Mouse (Mus musculus): Measurements from ENCODE around the gene 4931428L18Rik. TPM values are rescaled to one million over a fixed set of nuclear protein-coding genes. Genes with fewer than 3 reads are reported as not detected.

4931428L18Rik gene
- polyA plus RNA-seq, 1 experiment from 2014 or later: not detected

GRCm38 (mm10) chr1:30950456-30950835, 272.0 kb downstream of the 4931428L18Rik start:
- Histone ChIP-seq H3K36me3 (no peaks in the 10 kb centered on the region), H3K9me3 (replicated peaks) (no peaks in the 10 kb centered on the region), H3K4me1 (peaks cover 18% of the 10 kb centered on the region), H3K27ac (replicated peaks) (peak overlapping the region; percentile 100), H3K4me2 (peak overlapping the region; percentile 62), H3K4me3 (replicated peaks) (peak overlapping the region; percentile 95), H3K27me3 (replicated peaks) (no peaks in the 10 kb centered on the region), H3K9ac (replicated peaks) (peak overlapping the region; percentile 84)
- no peak for ATAC-seq (ENCODE audit: low FRiP score)
- WGBS: 42% methylated on average over 5 of the region's 5 CpGs

DNA sequence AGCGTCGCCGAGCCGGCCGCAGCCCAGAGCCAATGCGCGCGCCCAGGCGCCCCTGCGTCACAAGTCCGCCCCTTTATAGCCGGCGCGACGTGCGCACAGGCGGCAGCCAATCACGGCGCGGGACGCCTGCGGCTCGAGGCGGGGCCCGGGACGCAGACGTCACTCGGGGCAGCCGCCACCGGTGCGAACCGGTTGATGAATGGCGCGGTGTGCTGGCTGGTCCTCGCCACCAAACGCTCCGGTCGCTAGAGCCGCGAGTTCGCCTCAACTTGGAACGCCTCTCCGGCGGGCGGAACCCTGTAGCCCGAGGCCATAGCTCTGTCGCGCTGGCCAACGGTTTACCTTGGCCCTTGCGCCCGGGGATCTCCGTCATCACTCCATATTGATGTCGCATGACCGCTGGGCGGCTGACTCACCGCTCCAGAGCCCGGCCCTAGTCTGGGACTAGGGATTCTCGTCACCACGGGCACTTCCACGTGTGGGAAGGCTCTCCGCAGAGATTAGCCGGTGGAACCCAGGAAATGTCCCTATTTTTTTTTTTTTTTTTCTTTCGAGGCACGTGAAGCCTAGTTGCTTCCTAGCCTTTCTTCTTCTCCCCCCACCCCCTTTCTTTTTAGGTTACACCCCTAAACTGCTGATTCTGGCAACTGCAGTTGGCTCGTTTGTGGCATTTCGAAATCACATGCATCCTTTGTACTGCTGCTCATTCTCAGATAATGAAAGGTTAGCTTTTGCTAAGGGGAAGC, 272.6 kb downstream of the 4931428L18Rik start:
- ATAC-seq (ENCODE audit: low FRiP score): peak; percentile 99
- under 1% methylated on average over 56 of the region's 66 CpGs for WGBS

GRCm38 (mm10) chr1:30948950-30949639, 273.4 kb downstream of the 4931428L18Rik start:
- peak overlapping the region; percentile 95 for H3K4me3 ChIP-seq (replicated peaks)
- peak; percentile 73 for ATAC-seq (ENCODE audit: low FRiP score)
- H3K27ac ChIP-seq (replicated peaks): peak overlapping the region; percentile 100
- H3K27me3 ChIP-seq (replicated peaks): no peaks in the 10 kb centered on the region
- H3K9me3 ChIP-seq (replicated peaks): no peaks in the 10 kb centered on the region
- peak overlapping the region; percentile 54 for H3K4me2 ChIP-seq
- peaks cover 21% of the 10 kb centered on the region for H3K4me1 ChIP-seq
- WGBS: under 1% methylated on average over 77 of the region's 85 CpGs
- H3K36me3 ChIP-seq: peaks cover 12% of the 10 kb centered on the region
- H3K9ac ChIP-seq (replicated peaks): peak overlapping the region; percentile 99

More for the DNA sequence above, 272.6 kb downstream of the 4931428L18Rik start:
- Histone ChIP-seq H3K4me2 (peak overlapping the region; percentile 62), H3K4me1 (peaks cover 21% of the 10 kb centered on the region), H3K27ac (replicated peaks) (peak overlapping the region; percentile 100), H3K36me3 (peaks cover 4% of the 10 kb centered on the region), H3K9me3 (replicated peaks) (no peaks in the 10 kb centered on the region), H3K27me3 (replicated peaks) (no peaks in the 10 kb centered on the region), H3K4me3 (replicated peaks) (peak overlapping the region; percentile 95), H3K9ac (replicated peaks) (peak overlapping the region; percentile 84)

DNA sequence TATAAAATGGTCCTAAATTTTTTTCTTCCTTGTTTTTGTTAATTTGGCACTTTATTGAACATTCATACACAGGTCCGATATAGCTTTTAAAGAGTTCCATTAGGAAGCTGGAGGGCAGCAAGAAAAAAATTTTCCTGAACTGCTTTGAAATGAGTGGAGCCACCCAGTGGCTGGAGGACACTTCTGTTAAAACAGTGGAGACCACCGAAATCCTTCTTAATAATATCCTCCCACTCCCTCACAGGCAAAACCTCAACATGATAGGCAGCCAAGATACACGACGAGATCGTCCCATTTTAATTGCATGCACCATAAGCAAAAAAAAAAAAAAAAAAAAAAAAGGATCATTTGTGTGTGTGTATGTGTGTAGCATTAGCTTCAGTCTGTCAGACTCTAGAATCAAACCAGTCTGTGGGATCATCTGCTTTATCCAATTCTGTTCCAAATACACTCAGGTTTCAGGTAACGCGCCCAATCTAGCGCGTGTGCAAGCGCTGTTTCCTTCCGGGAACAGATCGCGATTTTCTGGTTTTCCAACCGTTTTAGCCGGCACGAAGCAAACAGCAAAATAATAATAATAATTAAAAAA, 274.0 kb downstream of the 4931428L18Rik start:
- H3K9ac ChIP-seq (replicated peaks): peak overlapping the region; percentile 99
- peaks cover 21% of the 10 kb centered on the region for H3K4me1 ChIP-seq
- H3K4me3 ChIP-seq (replicated peaks): peak overlapping the region; percentile 95
- WGBS: under 1% methylated on average over 16 of the region's 16 CpGs
- no peaks in the 10 kb centered on the region for H3K27me3 ChIP-seq (replicated peaks)
- H3K36me3 ChIP-seq: peaks cover 18% of the 10 kb centered on the region
- peak overlapping the region; percentile 54 for H3K4me2 ChIP-seq
- no peak for ATAC-seq (ENCODE audit: low FRiP score)
- H3K9me3 ChIP-seq (replicated peaks): no peaks in the 10 kb centered on the region
- peak overlapping the region; percentile 100 for H3K27ac ChIP-seq (replicated peaks)

Other genes with a start within 250 kb of the 4931428L18Rik start
- gene AC153137.1, start 244.7 kb downstream of the 4931428L18Rik start, polyA plus RNA-seq (2015; fragmentation: Nextera tagmentation; extraction: Ambion mirVana): not detected in 2 replicates
- gene Lgsn, start 46.3 kb downstream of the 4931428L18Rik start, polyA plus RNA-seq (2015; fragmentation: Nextera tagmentation; extraction: Ambion mirVana): 0.13 TPM in 1 of 2 replicates, not detected in the other
- not detected in 2 replicates for gene Pih1d3, start 154 bp upstream of the 4931428L18Rik start, polyA plus RNA-seq (2015; fragmentation: Nextera tagmentation; extraction: Ambion mirVana)